Mouse (Mus musculus): Measurements from ENCODE around the gene Desi1.
A peak's percentile ranks its signal among the peaks of the same experiment; 100 is the strongest.

Desi1 gene

GRCm38 (mm10) chr15:82033762-82034161 is at the start of gene Desi1:
Desi1 (minus strand) TSS chr15:82033862.
- DNase-seq: no peak

- peak; percentile 61 to 65 for DNase-seq
These were observed 47.5 kb upstream of the Desi1 start for GRCm38 (mm10) chr15:82081161-82081560.

- DNase-seq: no peak
These were observed 46.2 kb upstream of the Desi1 start for GRCm38 (mm10) chr15:82079883-82080282.

- no peak for DNase-seq
These were observed 39.8 kb upstream of the Desi1 start for GRCm38 (mm10) chr15:82073490-82073889.

GRCm38 (mm10) chr15:82071816-82072469 is 38.3 kb upstream of the Desi1 start:
- DNase-seq: no peak

GRCm38 (mm10) chr15:82069898-82070297 is 36.2 kb upstream of the Desi1 start, which contains the start of gene Mei1:
Mei1 (plus strand) TSS chr15:82069996.
- no peak for DNase-seq

GRCm38 (mm10) chr15:82065511-82065910 is 31.8 kb upstream of the Desi1 start:
- peak; percentile 30 to 41 for DNase-seq

- DNase-seq: no peak
These were observed 30.2 kb upstream of the Desi1 start for GRCm38 (mm10) chr15:82063909-82064308.

- no peak for DNase-seq
These were observed 25.1 kb upstream of the Desi1 start, which contains the start of gene 4930407I10Rik for GRCm38 (mm10) chr15:82058719-82059201. 4930407I10Rik (plus strand) TSS chr15:82059151.

- DNase-seq: no peak
These were observed 18.9 kb upstream of the Desi1 start for GRCm38 (mm10) chr15:82052544-82052943.

- peak; percentile 91 to 92 for DNase-seq
These were observed 13.6 kb upstream of the Desi1 start, which contains the start of gene Snu13 for GRCm38 (mm10) chr15:82047080-82047883. Snu13 (minus strand) TSS chr15:82047598.

- DNase-seq: no peak
These were observed 12.7 kb upstream of the Desi1 start for GRCm38 (mm10) chr15:82046246-82046891.

- no peak for DNase-seq
These were observed 10.6 kb upstream of the Desi1 start for GRCm38 (mm10) chr15:82044166-82044784.

- DNase-seq: peak in 1 of 2 experiments; percentile 68
These were observed 7.0 kb upstream of the Desi1 start for GRCm38 (mm10) chr15:82040650-82041049.

GRCm38 (mm10) chr15:82035904-82036689 is 2.4 kb upstream of the Desi1 start:
- DNase-seq: no peak

GRCm38 (mm10) chr15:82032386-82032785 is 1.3 kb downstream of the Desi1 start:
- no peak for DNase-seq

GRCm38 (mm10) chr15:82027726-82028125 is 5.9 kb downstream of the Desi1 start:
- peak; percentile 66 to 84 for DNase-seq

- DNase-seq: peak in 1 of 2 experiments; percentile 65
These were observed 6.4 kb downstream of the Desi1 start for GRCm38 (mm10) chr15:82027276-82027675.

GRCm38 (mm10) chr15:82023965-82024635 is 9.6 kb downstream of the Desi1 start:
- peak in 1 of 2 experiments; percentile 59 for DNase-seq

GRCm38 (mm10) chr15:82022535-82023088 is 11.1 kb downstream of the Desi1 start:
- peak; percentile 38 to 44 for DNase-seq

- DNase-seq: no peak
These were observed 14.4 kb downstream of the Desi1 start for GRCm38 (mm10) chr15:82019288-82019687.
